Mouse (Mus musculus) kidney, adult 2 months (tissue): ENCODE measurements around the gene Prkg2.

Source experiments
- CTCF ChIP-seq: fragments of 200-500 bp; conservative IDR thresholded peaks from 2 replicates; pipeline ENCODE4 v1.5.1; 2011; ENCODE audit warnings: low read depth, mild to moderate bottlenecking, control low read depth, low read length, moderate library complexity, mixed read lengths; ENCODE audit not compliant: insufficient read depth, insufficient read length
- POLR2A ChIP-seq: fragments of 200-500 bp; IDR thresholded peaks from one replicate; pipeline ENCODE4 v1.6.1; 2011; ENCODE audit warnings: low read depth, low read length, control low read depth

DNA sequence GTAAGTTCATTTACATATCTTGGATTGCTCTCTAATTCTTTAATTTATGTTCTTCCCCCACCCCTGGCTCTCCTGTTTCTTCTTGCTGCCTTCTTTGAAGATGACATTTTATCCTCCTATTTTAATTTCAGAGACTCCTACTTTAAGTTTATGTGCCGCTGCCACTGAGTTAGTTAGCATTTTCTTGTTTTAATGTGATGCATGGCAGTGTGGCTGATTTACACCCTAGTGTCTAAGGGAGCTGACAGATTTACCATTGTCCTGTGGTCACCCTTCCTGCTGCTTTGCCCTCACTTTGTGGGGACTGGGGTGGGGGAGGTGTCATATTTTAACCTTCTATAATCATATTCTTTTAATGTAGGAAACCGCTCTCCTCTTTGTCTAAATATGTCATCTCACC is 74.7 kb downstream of the Prkg2 start:
- TF ChIP-seq POLR2A (no peak), CTCF (no peak)
